In the genomic region with DNA sequence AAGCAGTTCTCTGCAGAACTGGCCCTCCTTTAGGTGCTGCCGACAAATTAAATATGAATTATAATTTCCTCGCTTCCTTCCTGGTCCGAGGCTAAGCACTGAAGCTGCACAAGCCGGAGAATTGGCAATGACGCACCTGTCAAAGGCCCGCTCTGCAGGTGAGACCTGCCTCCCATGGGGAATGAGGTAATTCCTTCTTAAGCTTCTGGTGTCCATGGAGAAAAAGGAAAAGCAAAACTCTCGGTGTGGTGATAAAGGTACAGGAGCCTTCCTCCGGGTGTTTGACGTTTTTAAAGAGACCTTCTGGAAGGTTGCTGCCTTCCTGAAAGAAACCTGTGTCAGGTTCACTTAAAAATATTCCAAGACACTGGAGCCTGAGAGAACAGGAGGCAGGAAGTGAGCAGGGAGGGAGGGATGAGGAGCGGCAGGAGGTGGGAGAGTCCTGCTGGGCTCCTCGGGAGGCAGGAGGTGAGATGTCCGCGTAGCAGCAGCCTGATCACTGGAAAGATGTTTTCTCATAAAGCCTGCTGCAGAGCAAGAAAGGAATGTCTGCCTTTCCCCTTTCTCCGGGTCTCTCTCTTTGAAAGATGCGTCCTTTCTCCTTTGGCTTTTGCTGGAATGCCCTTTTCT, we compare ENCODE assay signal across 8 mouse cellular contexts.
DNase-seq lines count a peak whose midpoint lies in the region; ATAC-seq lines count a peak whose summit lies in the region.

No protein-coding gene starts in this region.

- H3K9ac ChIP-seq in kidney, embryonic 14.5 days (ENCODE audit: low read depth, low read length): no peak overlapping the region
- H3K9ac ChIP-seq in hindbrain, embryonic 14.5 days: peak overlapping the region; percentile 47
- H3K9ac ChIP-seq in midbrain, embryonic 16.5 days (ENCODE audit: low read depth, low read length): peak overlapping the region; percentile 45; the same call in 1 of the 2 replicates

- H3K9me3 ChIP-seq in kidney, embryonic 14.5 days (ENCODE audit: control insufficient read depth, low read length): no peaks in the 10 kb centered on the region
- H3K9me3 ChIP-seq in hindbrain, embryonic 14.5 days (ENCODE audit: control insufficient read depth, low read length): no peaks in the 10 kb centered on the region
- H3K9me3 ChIP-seq in midbrain, embryonic 16.5 days (replicated peaks; ENCODE audit: control insufficient read depth, low read length, poor library complexity, severe bottlenecking): no peaks in the 10 kb centered on the region

- H3K4me2 ChIP-seq in kidney, embryonic 14.5 days (replicated peaks; ENCODE audit: low read depth, low read length): peak overlapping the region; percentile 19
- H3K4me2 ChIP-seq in hindbrain, embryonic 14.5 days (replicated peaks): peak overlapping the region; percentile 36
- H3K4me2 ChIP-seq in midbrain, embryonic 16.5 days (ENCODE audit: low read length): peak overlapping the region; percentile 44

- no peak overlapping the region for H3K27ac ChIP-seq in kidney, embryonic 14.5 days (ENCODE audit: low read depth, low read length)
- H3K27ac ChIP-seq in hindbrain, embryonic 14.5 days: peak overlapping the region; percentile 52
- H3K27ac ChIP-seq in midbrain, embryonic 16.5 days (ENCODE audit: low read length): peak overlapping the region; percentile 47

- H3K4me3 ChIP-seq in kidney, embryonic 14.5 days (ENCODE audit: low read length): no peak overlapping the region
- H3K4me3 ChIP-seq in hindbrain, embryonic 14.5 days (replicated peaks; ENCODE audit: low read length): no peak overlapping the region; the same call in 1 of the 2 replicates
- H3K4me3 ChIP-seq in midbrain, embryonic 16.5 days (ENCODE audit: low read depth, low read length): peak overlapping the region; percentile 1; the same call in 1 of the 2 replicates

- WGBS in kidney, embryonic 14.5 days: 11% methylated on average over 15 of the region's 15 CpGs
- 8% methylated on average over 15 of the region's 15 CpGs for WGBS in hindbrain, embryonic 14.5 days
- WGBS in midbrain, embryonic 16.5 days: 10% methylated on average over 15 of the region's 15 CpGs

- H3K27me3 ChIP-seq in kidney, embryonic 14.5 days (ENCODE audit: control insufficient read depth, insufficient read depth, low read length): no peaks in the 10 kb centered on the region
- H3K27me3 ChIP-seq in hindbrain, embryonic 14.5 days (ENCODE audit: control insufficient read depth, insufficient read depth, low read length): no peaks in the 10 kb centered on the region
- H3K27me3 ChIP-seq in midbrain, embryonic 16.5 days (ENCODE audit: control insufficient read depth, insufficient read depth, low read depth, low read length): no peaks in the 10 kb centered on the region

- peaks cover 13% of the 10 kb centered on the region; the same call in 1 of the 2 replicates for H3K4me1 ChIP-seq in kidney, embryonic 14.5 days (ENCODE audit: control insufficient read depth, insufficient read depth, low read length)
- H3K4me1 ChIP-seq in hindbrain, embryonic 14.5 days (replicated peaks; ENCODE audit: control insufficient read depth, insufficient read depth, low read length): peaks cover 17% of the 10 kb centered on the region
- peaks cover 14% of the 10 kb centered on the region for H3K4me1 ChIP-seq in midbrain, embryonic 16.5 days (ENCODE audit: control insufficient read depth, insufficient read depth, low read length)

- DNase-seq in kidney, adult 9 months: no peak
- peak; percentile 60 to 64 for DNase-seq in cerebellum, postnatal 14 days
- no peak for DNase-seq in hindbrain, embryonic 14.5 days (ENCODE audit: low spot score)
- no peak for DNase-seq in adrenal gland, postnatal 10 days
- no peak for DNase-seq in spleen, postnatal 10 days (ENCODE audit: low spot score in 2 of 2)

- 0 out of 2 replicates have a peak, but pooled peaks have one; percentile 59 for ATAC-seq in kidney, embryonic 14.5 days (ENCODE audit: low FRiP score, low TSS enrichment)
- no peak for ATAC-seq in hindbrain, embryonic 14.5 days (ENCODE audit: low FRiP score)
- 0 out of 2 replicates have a peak, but pooled peaks have one; percentile 34 for ATAC-seq in midbrain, embryonic 16.5 days
- no peak for ATAC-seq in megakaryocyte-erythroid progenitor cell, adult 5-6 weeks (replicated peaks; ENCODE audit: low FRiP score, low TSS enrichment, poor library complexity, severe bottlenecking)

- no peaks in the 10 kb centered on the region for H3K36me3 ChIP-seq in kidney, embryonic 14.5 days (ENCODE audit: control insufficient read depth, insufficient read depth, low read length)
- H3K36me3 ChIP-seq in hindbrain, embryonic 14.5 days (replicated peaks; ENCODE audit: control insufficient read depth, insufficient read depth): no peaks in the 10 kb centered on the region
- H3K36me3 ChIP-seq in midbrain, embryonic 16.5 days (ENCODE audit: control insufficient read depth, insufficient read depth, low read length): no peaks in the 10 kb centered on the region

Comparison
In these comparisons a context has a peak if more than half of its experiments do, and no peak if none do; other contexts are left out.
1. ATAC-seq: peak in kidney, embryonic 14.5 days (single experiment) and midbrain, embryonic 16.5 days (single experiment); none in hindbrain, embryonic 14.5 days (single experiment) and megakaryocyte-erythroid progenitor cell, adult 5-6 weeks (single experiment).
2. DNase-seq: peak in cerebellum, postnatal 14 days (2 of 2); none in kidney, adult 9 months (single experiment), hindbrain, embryonic 14.5 days (single experiment), adrenal gland, postnatal 10 days (single experiment) and spleen, postnatal 10 days (0 of 2).
3. Peak in every context shown above with its lines, with median percentiles within 50 percentile points of each other: H3K4me2 ChIP-seq.